Mouse (Mus musculus): ENCODE data around the gene Psg28. TPM values are rescaled to one million over a fixed set of nuclear protein-coding genes. Genes with fewer than 3 reads are reported as not detected.
"Not testable (repeated sequence)": the region's sequence is repeated elsewhere in the genome, so short reads cannot be mapped to it uniquely, and the experiment has no call there.

The Psg28 gene
- not detected in 2 replicates for polyA plus RNA-seq (2015; fragmentation: Nextera tagmentation; extraction: Ambion mirVana)

GRCm38 (mm10) chr7:18431941-18432340, at the start of gene Psg28:
Gene Psg28, minus strand, starts transcription at chr7:18432041.
- not testable (repeated sequence) for DNase-seq; ATAC-seq; H3K36me3 ChIP-seq (replicated peaks; ENCODE audit: insufficient read depth, low read length); H3K9ac ChIP-seq (replicated peaks); H3K4me2 ChIP-seq (ENCODE audit: low read depth, low read length); H3K4me1 ChIP-seq (ENCODE audit: insufficient read depth); H3K4me3 ChIP-seq (ENCODE audit: low read depth, low read length); H3K27ac ChIP-seq (ENCODE audit: low read depth); H3K27me3 ChIP-seq (ENCODE audit: insufficient read depth, low read length); H3K9me3 ChIP-seq (ENCODE audit: low read length)
- 61% methylated on average over 2 of the region's 2 CpGs for WGBS (ENCODE audit: insufficient replicate concordance)

- H3K36me3 ChIP-seq (replicated peaks; ENCODE audit: insufficient read depth, low read length) = no peaks in the 10 kb centered on the region
- H3K4me3 ChIP-seq (ENCODE audit: low read depth, low read length) = no peak overlapping the region
- H3K9ac ChIP-seq (replicated peaks) = no peak overlapping the region
- WGBS (ENCODE audit: insufficient replicate concordance) = 26% methylated on average over 11 of the region's 11 CpGs
- H3K9me3 ChIP-seq (ENCODE audit: low read length) = peaks cover 6% of the 10 kb centered on the region; the same call in 1 of the 2 replicates
- TF ChIP-seq EP300 (IDR thresholded peaks at IDR 0.05; ENCODE audit: low read depth) (no peak), CTCF (IDR thresholded peaks at IDR 0.05; ENCODE audit: low read depth) (no peak)
- ATAC-seq (no peak), DNase-seq (no peak)
- H3K27me3 ChIP-seq (ENCODE audit: insufficient read depth, low read length) = no peaks in the 10 kb centered on the region
- no peak overlapping the region for H3K27ac ChIP-seq (ENCODE audit: low read depth)
- H3K4me1 ChIP-seq (ENCODE audit: insufficient read depth) = no peaks in the 10 kb centered on the region
- H3K4me2 ChIP-seq (ENCODE audit: low read depth, low read length) = no peak overlapping the region
Measured at GRCm38 (mm10) chr7:18403407-18403806, 28.4 kb downstream of the Psg28 start.

DNA sequence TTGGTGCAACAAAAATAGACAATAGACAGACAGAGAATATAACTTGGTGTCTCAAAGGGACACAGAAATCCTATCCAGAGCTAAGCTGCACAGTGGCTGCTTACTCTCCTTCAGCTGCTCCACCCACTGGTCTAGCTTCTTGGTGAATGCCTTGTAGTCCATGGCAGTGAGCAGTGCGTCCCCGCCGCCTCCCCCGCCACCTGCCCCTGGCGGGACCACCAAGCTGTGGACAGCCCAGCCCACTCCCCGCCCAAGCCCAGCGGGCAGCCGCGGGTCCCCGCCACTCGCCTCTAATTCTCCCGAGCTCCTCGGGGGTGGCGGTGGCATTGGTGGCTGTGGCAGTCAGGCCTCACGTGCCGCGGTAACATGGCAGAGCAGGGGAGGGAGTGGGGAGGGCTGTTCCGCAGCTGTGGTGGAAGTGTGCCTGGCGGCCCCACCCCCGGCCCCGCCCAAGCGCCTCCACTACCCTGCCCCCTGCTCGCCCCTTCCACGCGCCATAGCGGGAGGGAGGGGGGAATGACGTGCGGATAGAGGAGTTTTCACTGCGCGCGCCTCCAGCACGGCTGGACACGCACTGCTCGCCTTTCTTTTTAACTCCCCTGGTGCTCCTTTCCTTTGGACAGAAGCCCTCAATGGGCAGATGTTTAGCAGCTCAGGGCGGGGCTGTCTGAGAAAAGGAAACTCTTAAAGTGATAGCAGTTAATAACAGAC, 29.2 kb downstream of the Psg28 start:
- Histone ChIP-seq H3K27ac (ENCODE audit: low read depth) (no peak overlapping the region), H3K27me3 (ENCODE audit: insufficient read depth, low read length) (no peaks in the 10 kb centered on the region), H3K9me3 (ENCODE audit: low read length) (peaks cover 6% of the 10 kb centered on the region; the same call in 1 of the 2 replicates), H3K4me1 (ENCODE audit: insufficient read depth) (no peaks in the 10 kb centered on the region), H3K4me2 (ENCODE audit: low read depth, low read length) (no peak overlapping the region), H3K4me3 (ENCODE audit: low read depth, low read length) (no peak overlapping the region), H3K36me3 (replicated peaks; ENCODE audit: insufficient read depth, low read length) (no peaks in the 10 kb centered on the region), H3K9ac (replicated peaks) (no peak overlapping the region)
- TF ChIP-seq EP300 (IDR thresholded peaks at IDR 0.05; ENCODE audit: low read depth) (no peak), CTCF (IDR thresholded peaks at IDR 0.05; ENCODE audit: low read depth) (no peak)
- WGBS (ENCODE audit: insufficient replicate concordance) = 40% methylated on average over 30 of the region's 35 CpGs
- no peak for DNase-seq
- ATAC-seq = no peak

DNA sequence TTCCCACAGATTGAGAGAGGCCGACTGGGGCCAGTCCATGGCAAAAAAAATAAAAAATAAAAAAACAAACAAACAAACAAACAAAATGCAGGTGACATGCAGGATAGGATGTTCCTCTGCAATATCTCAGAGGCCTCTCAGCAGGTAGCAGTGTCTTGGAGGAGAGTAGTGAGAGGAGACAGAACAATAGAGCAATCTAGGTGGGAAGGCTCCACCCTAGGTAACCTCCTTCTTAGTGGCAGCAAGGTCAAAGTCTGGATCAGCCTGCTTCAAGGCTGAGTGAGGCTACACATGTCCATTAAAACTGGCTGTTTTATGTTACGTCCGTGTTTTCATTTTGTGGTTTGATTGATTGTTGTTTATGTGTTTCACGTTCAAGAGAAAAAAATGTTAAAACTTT, 40.4 kb downstream of the Psg28 start:
- not testable (repeated sequence) for H3K4me1 ChIP-seq (ENCODE audit: insufficient read depth); H3K36me3 ChIP-seq (replicated peaks; ENCODE audit: insufficient read depth, low read length); H3K9me3 ChIP-seq (ENCODE audit: low read length); H3K27ac ChIP-seq (ENCODE audit: low read depth); DNase-seq; H3K4me2 ChIP-seq (ENCODE audit: low read depth, low read length); H3K9ac ChIP-seq (replicated peaks); H3K4me3 ChIP-seq (ENCODE audit: low read depth, low read length); H3K27me3 ChIP-seq (ENCODE audit: insufficient read depth, low read length); ATAC-seq
- 71% methylated on average over 4 of the region's 4 CpGs for WGBS (ENCODE audit: insufficient replicate concordance)

DNA sequence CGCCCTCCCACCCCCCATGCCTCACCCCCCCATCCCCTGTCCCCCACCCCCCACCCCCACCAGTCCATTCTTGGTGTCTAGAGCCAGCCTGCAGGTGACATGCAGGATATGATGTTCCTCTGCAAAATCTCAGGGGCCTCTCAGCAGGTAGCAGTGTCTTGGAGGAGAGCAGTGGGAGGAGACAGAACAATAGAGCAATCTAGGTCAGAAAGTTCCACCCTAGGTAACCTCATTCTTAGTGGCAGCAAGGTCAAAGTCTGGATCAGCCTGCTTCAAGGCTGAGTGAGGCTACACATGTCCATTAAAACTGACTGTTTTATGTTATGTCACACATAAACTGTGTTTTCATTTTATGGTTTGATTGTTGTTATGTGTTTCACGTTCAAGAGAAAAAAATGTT, 53.5 kb downstream of the Psg28 start:
- no peak for ATAC-seq

More for the DNA sequence above, 53.5 kb downstream of the Psg28 start:
- no peak for DNase-seq
- H3K4me2 ChIP-seq (ENCODE audit: low read depth, low read length) = no peak overlapping the region
- H3K4me3 ChIP-seq (ENCODE audit: low read depth, low read length) = no peak overlapping the region
- H3K27ac ChIP-seq (ENCODE audit: low read depth) = no peak overlapping the region
- no peak overlapping the region for H3K9ac ChIP-seq (replicated peaks)
- H3K36me3 ChIP-seq (replicated peaks; ENCODE audit: insufficient read depth, low read length) = no peaks in the 10 kb centered on the region
- no peaks in the 10 kb centered on the region for H3K27me3 ChIP-seq (ENCODE audit: insufficient read depth, low read length)
- TF ChIP-seq CTCF (IDR thresholded peaks at IDR 0.05; ENCODE audit: low read depth) = no peak
- TF ChIP-seq EP300 (IDR thresholded peaks at IDR 0.05; ENCODE audit: low read depth) = no peak
- H3K4me1 ChIP-seq (ENCODE audit: insufficient read depth) = no peaks in the 10 kb centered on the region
- 46% methylated on average over 2 of the region's 2 CpGs for WGBS (ENCODE audit: insufficient replicate concordance)
- peaks cover 8% of the 10 kb centered on the region for H3K9me3 ChIP-seq (ENCODE audit: low read length)

Small RNA genes lying within 50 kb of the gene (microRNA-seq; reads per million reads assigned to microRNA genes)
- gene Gm24715 = not detected

Other genes with a start within 250 kb of the Psg28 start
- gene Mill1, start 186.7 kb downstream of the Psg28 start, polyA plus RNA-seq (2015; fragmentation: Nextera tagmentation; extraction: Ambion mirVana) = not detected in 2 replicates
- not detected in 2 replicates for gene Psg18, start 77.0 kb downstream of the Psg28 start, polyA plus RNA-seq (2015; fragmentation: Nextera tagmentation; extraction: Ambion mirVana)
- not detected in 2 replicates for gene Psg26, start 52.1 kb upstream of the Psg28 start, polyA plus RNA-seq (2015; fragmentation: Nextera tagmentation; extraction: Ambion mirVana)
- gene Psg25, start 100.2 kb upstream of the Psg28 start, polyA plus RNA-seq (2015; fragmentation: Nextera tagmentation; extraction: Ambion mirVana) = not detected in 2 replicates
- not detected in 2 replicates for gene Psg27, start 135.3 kb upstream of the Psg28 start, polyA plus RNA-seq (2015; fragmentation: Nextera tagmentation; extraction: Ambion mirVana)
- not detected in 2 replicates for gene Psg23, start 184.5 kb upstream of the Psg28 start, polyA plus RNA-seq (2015; fragmentation: Nextera tagmentation; extraction: Ambion mirVana)
- gene Psg21, start 224.7 kb upstream of the Psg28 start, polyA plus RNA-seq (2015; fragmentation: Nextera tagmentation; extraction: Ambion mirVana) = not detected in 2 replicates